Mouse (Mus musculus) heart, embryonic 11.5 days (tissue): ENCODE results near the gene Lpo. TPM values are rescaled to one million over a fixed set of nuclear protein-coding genes. Genes with fewer than 3 reads are reported as not detected.
A peak's percentile ranks its signal among the peaks of the same experiment; 100 is the strongest.

Experiments
- ATAC-seq: fragments of 200-750 bp; cut with Nextera tagmentation; replicated peaks from 2 replicates; pipeline ENCODE4 v1.8.0; 2017; ENCODE audit warnings: moderate library complexity; ENCODE audit not compliant: insufficient number of reproducible peaks, low FRiP score, low TSS enrichment
- H3K27ac ChIP-seq: fragments of 300-500 bp; sonication (generic); 2 replicates; pipeline ENCODE4 v1.5.1; 2014; ENCODE audit warnings: mild to moderate bottlenecking, low read depth, low read length
- H3K27me3 ChIP-seq: fragments of 300-500 bp; sonication (generic); 2 replicates; pipeline ENCODE4 v1.6.1; 2014; ENCODE audit warnings: mild to moderate bottlenecking, low read length, mixed read lengths; ENCODE audit not compliant: control insufficient read depth, insufficient read depth
- H3K36me3 ChIP-seq: fragments of 300-500 bp; sonication (generic); 2 replicates; pipeline ENCODE4 v1.6.1; 2014; ENCODE audit warnings: mild to moderate bottlenecking, low read length, moderate library complexity, mixed read lengths; ENCODE audit not compliant: control insufficient read depth, insufficient read depth
- H3K4me1 ChIP-seq: fragments of 300-500 bp; sonication (generic); 2 replicates; pipeline ENCODE4 v1.6.1; 2014; ENCODE audit warnings: low read length; ENCODE audit not compliant: control insufficient read depth, insufficient read depth
- H3K4me2 ChIP-seq: fragments of 300-500 bp; sonication (generic); 2 replicates; pipeline ENCODE4 v1.6.1; 2014; ENCODE audit warnings: mild to moderate bottlenecking, moderate library complexity
- H3K4me3 ChIP-seq: fragments of 300-500 bp; sonication (generic); 2 replicates; pipeline ENCODE4 v1.5.1; 2014; ENCODE audit warnings: low read depth, low read length
- H3K9ac ChIP-seq: fragments of 300-500 bp; sonication (generic); 2 replicates; pipeline ENCODE4 v1.6.1; 2014; ENCODE audit warnings: mild to moderate bottlenecking, low read depth, low read length, moderate library complexity
- H3K9me3 ChIP-seq: fragments of 300-500 bp; sonication (generic); replicated peaks from 2 replicates; pipeline ENCODE4 v1.6.1; 2016; ENCODE audit warnings: low read length; ENCODE audit not compliant: control insufficient read depth
- WGBS: fragments of 180-500 bp; shearing (Covaris S2); extraction: QIAGEN DNeasy Blood & Tissue Kit; methylation state at CpG from one replicate; pipeline ENCODE4 v1.1.7; 2014; ENCODE audit not compliant: insufficient replicate concordance; 5-methylcytosine and 5-hydroxymethylcytosine counted together
- polyA plus RNA-seq: library from polyadenylated mRNA; unstranded; fragments of >200 nt; fragmentation: Nextera tagmentation; extraction: Ambion mirVana; gene quantifications from 2 replicates; pipeline ENCODE4 v1.2.1, GENCODE M21; 2014

Lpo gene
- polyA plus RNA-seq, 1 experiment from 2014 or later: 0.34 TPM

GRCm38 (mm10) chr11:87816707-87817442 lies 11.2 kb downstream of the Lpo start:
- WGBS: 3% methylated on average over 29 of the region's 31 CpGs
- H3K4me2 ChIP-seq: peak overlapping the region; percentile 76
- peak overlapping the region; percentile 40; the same call in 1 of the 2 replicates for H3K9ac ChIP-seq
- no peak for ATAC-seq
- no peak overlapping the region for H3K27ac ChIP-seq
- no peaks in the 10 kb centered on the region for H3K36me3 ChIP-seq
- H3K4me1 ChIP-seq: 0 out of 2 replicates have a peak, but pooled peaks cover 3% of the 10 kb centered on the region
- H3K4me3 ChIP-seq: peak overlapping the region; percentile 44
- H3K27me3 ChIP-seq: peaks cover 21% of the 10 kb centered on the region
- H3K9me3 ChIP-seq: no peaks in the 10 kb centered on the region

GRCm38 (mm10) chr11:87814831-87815230 lies 13.3 kb downstream of the Lpo start:
- H3K4me3 ChIP-seq: no peak overlapping the region
- no peak overlapping the region for H3K27ac ChIP-seq
- 0 out of 2 replicates have a peak, but pooled peaks cover 3% of the 10 kb centered on the region for H3K4me1 ChIP-seq
- no peak for ATAC-seq
- H3K9me3 ChIP-seq: no peaks in the 10 kb centered on the region
- peaks cover 23% of the 10 kb centered on the region for H3K27me3 ChIP-seq
- 71% methylated on average over 8 of the region's 8 CpGs for WGBS
- H3K4me2 ChIP-seq: no peak overlapping the region
- no peak overlapping the region for H3K9ac ChIP-seq
- H3K36me3 ChIP-seq: no peaks in the 10 kb centered on the region

- H3K9me3 ChIP-seq: no peaks in the 10 kb centered on the region
- no peak for ATAC-seq
- H3K36me3 ChIP-seq: no peaks in the 10 kb centered on the region
- 50% methylated on average over 4 of the region's 4 CpGs for WGBS
- H3K4me1 ChIP-seq: no peaks in the 10 kb centered on the region
- H3K4me2 ChIP-seq: no peak overlapping the region
- peaks cover 8% of the 10 kb centered on the region for H3K27me3 ChIP-seq
- no peak overlapping the region for H3K9ac ChIP-seq
- no peak overlapping the region for H3K4me3 ChIP-seq
- no peak overlapping the region for H3K27ac ChIP-seq
Measured at GRCm38 (mm10) chr11:87811396-87811795, 16.7 kb downstream of the Lpo start.

DNA sequence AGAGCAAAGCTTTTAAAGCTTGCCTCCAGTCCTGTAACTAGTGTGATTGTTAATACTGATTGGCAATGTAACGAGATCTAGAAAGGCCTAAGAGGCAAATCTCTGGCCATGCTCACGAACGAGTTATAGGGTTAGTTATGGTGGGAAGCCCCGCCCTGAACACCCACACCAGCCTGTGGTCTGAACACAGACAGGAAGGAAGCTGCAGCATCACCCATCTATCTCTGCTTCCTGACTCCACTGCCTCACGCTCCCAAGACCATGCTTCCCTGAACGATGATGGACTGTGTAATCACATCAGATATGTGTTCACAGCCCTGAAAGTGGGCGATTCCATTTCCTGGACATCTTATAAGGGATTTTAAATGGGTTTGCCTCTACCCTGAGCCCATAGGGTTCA lies 19.9 kb downstream of the Lpo start:
- H3K9me3 ChIP-seq: no peaks in the 10 kb centered on the region
- no peak overlapping the region for H3K4me3 ChIP-seq
- H3K4me1 ChIP-seq: no peaks in the 10 kb centered on the region
- no peak overlapping the region for H3K4me2 ChIP-seq
- H3K27ac ChIP-seq: no peak overlapping the region
- WGBS: 68% methylated on average over 7 of the region's 7 CpGs
- H3K27me3 ChIP-seq: peaks cover 5% of the 10 kb centered on the region; the same call in 1 of the 2 replicates
- no peaks in the 10 kb centered on the region for H3K36me3 ChIP-seq
- no peak for ATAC-seq
- no peak overlapping the region for H3K9ac ChIP-seq

- no peaks in the 10 kb centered on the region for H3K4me1 ChIP-seq
- no peaks in the 10 kb centered on the region for H3K36me3 ChIP-seq
- H3K27ac ChIP-seq: no peak overlapping the region
- peaks cover 5% of the 10 kb centered on the region; the same call in 1 of the 2 replicates for H3K27me3 ChIP-seq
- no peak overlapping the region for H3K4me3 ChIP-seq
- no peaks in the 10 kb centered on the region for H3K9me3 ChIP-seq
- H3K9ac ChIP-seq: no peak overlapping the region
- H3K4me2 ChIP-seq: no peak overlapping the region
- ATAC-seq: no peak
- WGBS: 73% methylated on average over 6 of the region's 6 CpGs
Measured at GRCm38 (mm10) chr11:87807433-87807832, 20.7 kb downstream of the Lpo start.

- no peaks in the 10 kb centered on the region for H3K9me3 ChIP-seq
- no peak overlapping the region for H3K9ac ChIP-seq
- no peak for ATAC-seq
- H3K4me2 ChIP-seq: no peak overlapping the region
- H3K4me1 ChIP-seq: no peaks in the 10 kb centered on the region
- 54% methylated on average over 1 of the region's 1 CpGs for WGBS
- no peak overlapping the region for H3K27ac ChIP-seq
- H3K27me3 ChIP-seq: peaks cover 8% of the 10 kb centered on the region; the same call in 1 of the 2 replicates
- no peaks in the 10 kb centered on the region for H3K36me3 ChIP-seq
- no peak overlapping the region for H3K4me3 ChIP-seq
Measured at GRCm38 (mm10) chr11:87805448-87805847, 22.6 kb downstream of the Lpo start.

DNA sequence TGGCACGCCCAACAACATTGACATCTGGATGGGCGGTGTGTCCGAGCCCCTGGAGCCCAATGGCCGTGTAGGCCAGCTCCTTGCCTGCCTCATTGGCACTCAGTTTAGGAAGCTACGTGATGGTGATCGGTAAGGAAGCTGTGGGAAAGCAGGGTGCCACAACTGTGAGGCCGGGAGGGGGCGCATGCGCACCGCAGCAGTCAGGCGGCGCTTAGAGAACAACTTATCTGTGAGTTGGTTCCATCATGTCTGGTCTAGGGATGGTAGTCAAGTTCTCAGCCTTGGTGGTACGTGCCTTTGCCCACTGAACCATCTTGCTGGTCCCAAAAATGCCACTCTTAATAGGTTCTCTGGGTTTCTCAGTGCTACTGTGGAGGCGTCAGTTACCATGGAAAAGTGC lies 25.5 kb downstream of the Lpo start:
- no peak overlapping the region for H3K9ac ChIP-seq
- H3K27me3 ChIP-seq: peaks cover 5% of the 10 kb centered on the region; the same call in 1 of the 2 replicates
- H3K9me3 ChIP-seq: no peaks in the 10 kb centered on the region
- H3K36me3 ChIP-seq: no peaks in the 10 kb centered on the region
- H3K4me3 ChIP-seq: no peak overlapping the region
- 49% methylated on average over 14 of the region's 14 CpGs for WGBS
- H3K4me2 ChIP-seq: no peak overlapping the region
- no peaks in the 10 kb centered on the region for H3K4me1 ChIP-seq
- H3K27ac ChIP-seq: no peak overlapping the region
- no peak for ATAC-seq

DNA sequence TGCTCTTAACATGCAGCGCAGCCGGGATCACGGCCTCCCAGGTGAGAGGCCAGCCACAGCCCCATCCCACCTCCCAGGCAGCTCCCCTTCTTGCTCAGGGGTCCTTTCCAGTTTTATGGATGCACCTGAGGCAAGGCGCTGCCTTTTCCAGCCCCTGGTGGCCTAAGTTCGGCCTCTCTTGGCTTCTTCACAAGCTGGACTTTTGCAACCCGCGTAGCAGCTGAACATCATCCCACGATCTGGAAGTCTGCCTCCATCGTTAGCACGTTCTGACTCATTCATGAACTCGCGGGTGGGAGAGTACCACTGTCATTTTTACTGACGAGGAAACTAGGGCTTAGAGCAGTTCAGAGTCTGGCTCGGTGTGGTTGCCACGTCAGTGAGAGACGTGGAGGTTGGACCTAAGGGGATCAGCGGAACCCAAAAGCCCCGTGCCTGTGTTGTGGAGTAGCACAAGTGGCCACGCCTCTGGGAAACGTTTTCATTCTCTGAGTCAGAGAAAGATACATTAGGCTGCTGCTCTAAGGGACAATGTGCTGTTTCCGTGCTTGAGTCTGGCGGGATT lies 26.3 kb downstream of the Lpo start:
- Histone ChIP-seq H3K36me3 (no peaks in the 10 kb centered on the region), H3K27me3 (peaks cover 5% of the 10 kb centered on the region; the same call in 1 of the 2 replicates), H3K4me1 (no peaks in the 10 kb centered on the region), H3K9me3 (no peaks in the 10 kb centered on the region), H3K4me3 (no peak overlapping the region), H3K27ac (no peak overlapping the region), H3K4me2 (no peak overlapping the region), H3K9ac (no peak overlapping the region)
- WGBS: 79% methylated on average over 22 of the region's 22 CpGs
- no peak for ATAC-seq
